Mouse (Mus musculus) heart, embryonic 12.5 days (tissue): ENCODE data around the gene Pclaf. TPM values are rescaled to one million over a fixed set of nuclear protein-coding genes. Genes with fewer than 3 reads are reported as not detected.

Experiments used
- polyA plus RNA-seq: library from polyadenylated mRNA; unstranded; fragments of >200 nt; fragmentation: Nextera tagmentation; extraction: Ambion mirVana; gene quantifications from 2 replicates; pipeline ENCODE4 v1.2.1, GENCODE M21; 2016

Gene Pclaf
- polyA plus RNA-seq, 1 experiment from 2014 or later = 116 TPM

Other genes with a start within 250 kb of the Pclaf start
- gene Oaz2, start 222.2 kb upstream of the Pclaf start, polyA plus RNA-seq = 239 and 245 TPM in 2 replicates
- gene Zfp609, start 62.7 kb upstream of the Pclaf start, polyA plus RNA-seq = 7.1 and 7.6 TPM in 2 replicates
- 26.5 and 28.2 TPM in 2 replicates for gene Trip4, start 18.6 kb downstream of the Pclaf start, polyA plus RNA-seq
- 11.9 and 16.1 TPM in 2 replicates for gene Csnk1g1, start 18.7 kb downstream of the Pclaf start, polyA plus RNA-seq
- gene Ppib, start 170.0 kb downstream of the Pclaf start, polyA plus RNA-seq = 405 and 410 TPM in 2 replicates
- 2.4 and 3.0 TPM in 2 replicates for gene Snx22, start 179.5 kb downstream of the Pclaf start, polyA plus RNA-seq
- gene Snx1, start 236.3 kb downstream of the Pclaf start, polyA plus RNA-seq = 68.8 and 72.1 TPM in 2 replicates
- 161 and 176 TPM in 2 replicates for gene Ciao2a, start 236.4 kb downstream of the Pclaf start, polyA plus RNA-seq